In genomic region chr8:13678182-13678581, GRCm38 (mm10) we compare ENCODE assay signal across 8 mouse cellular contexts. TPM values are rescaled to one million over a fixed set of nuclear protein-coding genes. Genes with fewer than 3 reads are reported as not detected.
DNase-seq lines count a peak whose midpoint lies in the region; ATAC-seq and TF ChIP-seq lines count a peak whose summit lies in the region.

No protein-coding gene starts in this region.

- peak overlapping the region; percentile 72 for H3K4me3 ChIP-seq in heart, embryonic 11.5 days (ENCODE audit: low read depth, low read length)
- peak overlapping the region; percentile 59 to 83 for H3K4me3 ChIP-seq in MEL (ENCODE audit: control insufficient read depth in 1 of 2, insufficient read depth in 1 of 2, low read depth in 2 of 2, low read length in 2 of 2)
- H3K4me3 ChIP-seq in hindbrain, embryonic 13.5 days, result peak overlapping the region; percentile 86
- H3K4me3 ChIP-seq in midbrain, embryonic 14.5 days (replicated peaks; ENCODE audit: low read depth, low read length), result peak overlapping the region; percentile 76

- no peak for ATAC-seq in heart, embryonic 11.5 days (replicated peaks; ENCODE audit: insufficient number of reproducible peaks, low FRiP score, low TSS enrichment)
- no peak for ATAC-seq in hindbrain, embryonic 13.5 days (ENCODE audit: low FRiP score)
- no peak for ATAC-seq in midbrain, embryonic 14.5 days (ENCODE audit: low FRiP score, low TSS enrichment)

- H3K27me3 ChIP-seq in heart, embryonic 11.5 days (ENCODE audit: control insufficient read depth, insufficient read depth, low read length), result peaks cover 4% of the 10 kb centered on the region; the same call in 1 of the 2 replicates
- H3K27me3 ChIP-seq in MEL (ENCODE audit: control insufficient read depth in 1 of 2, insufficient read depth in 2 of 2, low read length in 2 of 2), result no peaks in the 10 kb centered on the region
- H3K27me3 ChIP-seq in hindbrain, embryonic 13.5 days, result peaks cover 15% of the 10 kb centered on the region; the same call in 1 of the 2 replicates
- no peaks in the 10 kb centered on the region for H3K27me3 ChIP-seq in midbrain, embryonic 14.5 days (ENCODE audit: control insufficient read depth, insufficient read depth, low read length)

- no peak for DNase-seq in heart, postnatal 4 days
- DNase-seq in MEL (ENCODE audit: low read depth, low spot score) (peak; percentile 79), adipocyte (ENCODE audit: low spot score) (no peak)
- no peak for DNase-seq in midbrain, embryonic 14.5 days
- DNase-seq in cerebellum, postnatal 36 days, result no peak
- no peak for DNase-seq in left cerebral cortex, adult 18-20 months (ENCODE audit: low spot score in 2 of 2)

- no peak for TF ChIP-seq EP300 in MEL (IDR thresholded peaks at IDR 0.05; ENCODE audit: low read depth in 1 of 2, low read length in 2 of 2)

- peaks cover 28% of the 10 kb centered on the region for H3K79me2 ChIP-seq in MEL (ENCODE audit: control insufficient read depth, insufficient read depth, low read length, poor library complexity)

- peak overlapping the region; percentile 77 for H3K4me2 ChIP-seq in heart, embryonic 11.5 days
- H3K4me2 ChIP-seq in hindbrain, embryonic 13.5 days, result peak overlapping the region; percentile 80
- H3K4me2 ChIP-seq in midbrain, embryonic 14.5 days (ENCODE audit: low read length), result peak overlapping the region; percentile 77

- 37% methylated on average over 8 of the region's 8 CpGs for WGBS in heart, embryonic 11.5 days (ENCODE audit: insufficient replicate concordance)
- WGBS in hindbrain, embryonic 13.5 days, result 50% methylated on average over 8 of the region's 8 CpGs
- WGBS in midbrain, embryonic 14.5 days, result 47% methylated on average over 8 of the region's 8 CpGs

- H3K9ac ChIP-seq in heart, embryonic 11.5 days (ENCODE audit: low read depth, low read length), result 0 out of 2 replicates have a peak overlapping the region, but pooled peaks have one; percentile 28
- H3K9ac ChIP-seq in MEL (ENCODE audit: control insufficient read depth, low read depth, low read length, poor library complexity, severe bottlenecking), result peak overlapping the region; percentile 59
- 0 out of 2 replicates have a peak overlapping the region, but pooled peaks have one; percentile 47 for H3K9ac ChIP-seq in hindbrain, embryonic 13.5 days
- H3K9ac ChIP-seq in midbrain, embryonic 14.5 days (replicated peaks; ENCODE audit: low read length), result no peak overlapping the region; the same call in 1 of the 2 replicates

- no peak for TF ChIP-seq CTCF in MEL (IDR thresholded peaks at IDR 0.05 in 2 of 3, conservative IDR thresholded peaks at IDR 0.05 in 1 of 3; ENCODE audit: control insufficient read depth in 1 of 3, insufficient read depth in 1 of 3, low read depth in 2 of 3, low read length in 3 of 3, poor library complexity in 1 of 3, severe bottlenecking in 1 of 3)

- no peak overlapping the region for H3K27ac ChIP-seq in heart, embryonic 11.5 days (ENCODE audit: low read depth, low read length)
- peak overlapping the region; percentile 17 for H3K27ac ChIP-seq in MEL (ENCODE audit: control insufficient read depth, low read depth, low read length)
- peak overlapping the region; percentile 10; the same call in 1 of the 2 replicates for H3K27ac ChIP-seq in hindbrain, embryonic 13.5 days
- H3K27ac ChIP-seq in midbrain, embryonic 14.5 days (replicated peaks; ENCODE audit: low read depth, low read length), result no peak overlapping the region; the same call in 1 of the 2 replicates

- no peak for TF ChIP-seq POLR2A in MEL (IDR thresholded peaks at IDR 0.05; ENCODE audit: control insufficient read depth in 1 of 2, insufficient read depth in 1 of 2, low read depth in 1 of 2, low read length in 2 of 2, poor library complexity in 1 of 2)

- peaks cover 28% of the 10 kb centered on the region for H3K4me1 ChIP-seq in heart, embryonic 11.5 days (ENCODE audit: control insufficient read depth, insufficient read depth, low read length)
- peaks cover 11 to 26% of the 10 kb centered on the region in 2 experiments for H3K4me1 ChIP-seq in MEL (ENCODE audit: control insufficient read depth in 1 of 2, insufficient read depth in 2 of 2, low read length in 2 of 2)
- H3K4me1 ChIP-seq in hindbrain, embryonic 13.5 days (replicated peaks), result peaks cover 37% of the 10 kb centered on the region
- H3K4me1 ChIP-seq in midbrain, embryonic 14.5 days (ENCODE audit: control insufficient read depth, insufficient read depth, low read length), result peaks cover 22% of the 10 kb centered on the region; the same call in 1 of the 2 replicates

- no peaks in the 10 kb centered on the region for H3K9me3 ChIP-seq in heart, embryonic 11.5 days (replicated peaks; ENCODE audit: control insufficient read depth, low read length)
- no peaks in the 10 kb centered on the region for H3K9me3 ChIP-seq in MEL (replicated peaks; ENCODE audit: insufficient read depth, low read length)
- H3K9me3 ChIP-seq in hindbrain, embryonic 13.5 days, result no peaks in the 10 kb centered on the region
- no peaks in the 10 kb centered on the region for H3K9me3 ChIP-seq in midbrain, embryonic 14.5 days (ENCODE audit: control insufficient read depth, low read length)

- TF ChIP-seq RAD21 in MEL (IDR thresholded peaks at IDR 0.05; ENCODE audit: low read depth, low read length), result no peak

- no peaks in the 10 kb centered on the region for H3K36me3 ChIP-seq in heart, embryonic 11.5 days (ENCODE audit: control insufficient read depth, insufficient read depth, low read length)
- peaks cover 0 to 11% of the 10 kb centered on the region in 2 experiments; a peak in 2 of 4 replicates for H3K36me3 ChIP-seq in MEL (ENCODE audit: control insufficient read depth in 1 of 2, insufficient read depth in 2 of 2, low read length in 2 of 2)
- no peaks in the 10 kb centered on the region for H3K36me3 ChIP-seq in hindbrain, embryonic 13.5 days
- H3K36me3 ChIP-seq in midbrain, embryonic 14.5 days (ENCODE audit: control insufficient read depth, insufficient read depth, low read length), result no peaks in the 10 kb centered on the region

TF ChIP-seq in MEL, 35 proteins besides CTCF, POLR2A, EP300 and RAD21:
- peak; percentile 55; the same call in 1 of the 2 replicates for TF ChIP-seq ELF1 (IDR thresholded peaks at IDR 0.05; ENCODE audit: low read depth, low read length)
- no peak for TF ChIP-seq NELFE (IDR thresholded peaks at IDR 0.05; ENCODE audit: low read depth, low read length)

RNA-seq across cellular contexts. Expression of gene Rasa3, which starts 0.8 kb away (rescaled TPM):
- polyA plus RNA-seq in heart, embryonic 11.5 days (2014; fragmentation: Nextera tagmentation; extraction: Ambion mirVana), result 26.3 and 36.3 TPM in 2 replicates
- 10 to 100 TPM; 27.4 to 31.1 TPM for total RNA-seq in heart, postnatal 4 days (2021)
- 18.3 and 22.4 TPM in 2 replicates for total RNA-seq in MEL (2012; rRNA removed)
- polyA plus RNA-seq in MEL (2012; ENCODE audit: insufficient read depth in 1 of 2, insufficient read length in 2 of 2, low read depth in 1 of 2, low replicate concordance in 2 of 2, missing spikeins in 1 of 2), result 10 to 100 TPM in 1 of 2 experiments, not detected in 1; 28.0 TPM
- polyA plus RNA-seq in hindbrain, embryonic 13.5 days (2015; fragmentation: Nextera tagmentation; extraction: Ambion mirVana), result 28.7 and 30.9 TPM in 2 replicates
- 18.4 and 26.0 TPM in 2 replicates for polyA plus RNA-seq in midbrain, embryonic 14.5 days (2014; fragmentation: Nextera tagmentation; extraction: Ambion mirVana)
- 10 to 100 TPM; 65.6 to 72.9 TPM for total RNA-seq in left cerebral cortex, adult 18-20 months (2021)

RNA-seq across cellular contexts. Expression of gene Cfap97d2, which starts 27.5 kb away (rescaled TPM):
- polyA plus RNA-seq in heart, embryonic 11.5 days (2014; fragmentation: Nextera tagmentation; extraction: Ambion mirVana), result not detected in 2 replicates
- not detected for total RNA-seq in heart, postnatal 4 days (2021)
- not detected in 2 replicates for total RNA-seq in MEL (2012; rRNA removed)
- not detected for polyA plus RNA-seq in MEL (2012; ENCODE audit: insufficient read depth in 1 of 2, insufficient read length in 2 of 2, low read depth in 1 of 2, low replicate concordance in 2 of 2, missing spikeins in 1 of 2)
- polyA plus RNA-seq in hindbrain, embryonic 13.5 days (2015; fragmentation: Nextera tagmentation; extraction: Ambion mirVana), result 2.1 and 2.8 TPM in 2 replicates
- polyA plus RNA-seq in midbrain, embryonic 14.5 days (2014; fragmentation: Nextera tagmentation; extraction: Ambion mirVana), result 1.6 and 2.2 TPM in 2 replicates
- 1 to 10 TPM; 1.3 TPM for total RNA-seq in left cerebral cortex, adult 18-20 months (2021)

Comparison
In these comparisons a context has a peak if more than half of its experiments do, and no peak if none do; other contexts are left out.
1. H3K27ac ChIP-seq: peak in MEL (single experiment) and hindbrain, embryonic 13.5 days (single experiment); none in heart, embryonic 11.5 days (single experiment) and midbrain, embryonic 14.5 days (single experiment).
2. Peak in every context shown above with its lines, with median percentiles within 50 percentile points of each other: H3K4me2 ChIP-seq and H3K4me3 ChIP-seq.